In the genomic region with DNA sequence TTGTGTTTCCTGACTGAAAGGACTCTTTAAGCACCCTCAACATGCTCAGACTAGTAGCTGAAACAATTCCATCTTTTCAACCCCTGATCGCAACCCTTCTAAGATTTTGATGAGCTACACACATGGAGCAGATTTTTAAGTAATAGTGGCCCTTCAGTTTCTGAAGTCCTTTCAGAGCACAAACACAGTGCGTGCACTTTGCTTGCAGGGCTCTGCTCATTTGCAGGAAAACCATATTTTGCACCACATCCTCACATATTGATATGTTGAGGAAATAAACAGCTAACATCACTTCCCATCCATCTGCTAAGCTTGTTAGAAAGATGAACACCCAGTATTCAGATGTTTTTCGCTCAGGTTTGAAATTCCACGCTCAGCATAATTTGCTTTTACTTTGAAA, we compare ENCODE assay signal across 29 mouse cellular contexts.
DNase-seq lines count a peak whose midpoint lies in the region; ATAC-seq and TF ChIP-seq lines count a peak whose summit lies in the region.
"Had no signal": no experiment of that assay in that cellular context is flagged by ENCODE, and none has a peak within 500 bp of the region (broad histone marks: within the 10 kb centered on the region; RNA-seq: fewer than 3 reads in every experiment).

No protein-coding gene starts in this region.

- no peaks in the 10 kb centered on the region for H3K9me3 ChIP-seq in intestine, postnatal 0 days (ENCODE audit: control insufficient read depth)
- H3K9me3 ChIP-seq: forebrain, embryonic 10.5 days; forebrain, embryonic 15.5 days; heart, embryonic 12.5 days; kidney, embryonic 15.5 days; limb, embryonic 12.5 days; liver, embryonic 15.5 days; lung, embryonic 15.5 days; neural tube, embryonic 13.5 days had no signal

- H3K4me2 ChIP-seq in intestine, postnatal 0 days (replicated peaks; ENCODE audit: low read depth), result no peak overlapping the region
- H3K4me2 ChIP-seq: forebrain, embryonic 15.5 days; heart, embryonic 12.5 days; hindbrain, embryonic 14.5 days; kidney, embryonic 15.5 days; limb, embryonic 12.5 days; liver, embryonic 15.5 days; lung, embryonic 15.5 days; midbrain, embryonic 11.5 days; neural tube, embryonic 13.5 days had no signal

- peaks cover 4% of the 10 kb centered on the region for H3K4me1 ChIP-seq in heart, adult 2 months (ENCODE audit: control insufficient read depth, insufficient read depth, low read length)
- H3K4me1 ChIP-seq in intestine, postnatal 0 days (replicated peaks; ENCODE audit: control insufficient read depth, insufficient read depth, low read length), result no peaks in the 10 kb centered on the region
- H3K4me1 ChIP-seq: forebrain, embryonic 10.5 days; heart, embryonic 12.5 days; kidney, embryonic 15.5 days; liver, embryonic 15.5 days; lung, embryonic 15.5 days had no signal

- no peak for TF ChIP-seq CTCF in heart, adult 2 months (IDR thresholded peaks at IDR 0.05)
- no peak for TF ChIP-seq CTCF in intestine, postnatal 0 days (IDR thresholded peaks at IDR 0.05; ENCODE audit: low read depth)

- intact Hi-C loops in heart, adult 2 months (cut with DNase I), result loop anchor here (2.0 kb wide), 1 partner anchor 69 kb away; no protein-coding TSS in a partner anchor
- intact Hi-C loops in heart, postnatal 36 days (cut with DNase I), result loop anchor here (10.0 kb wide), 1 partner anchor 415 kb away; no protein-coding TSS in a partner anchor

- ATAC-seq in hematopoietic stem cell, adult 5-6 weeks (replicated peaks in 1 of 2; ENCODE audit: insufficient read depth in 1 of 2, low FRiP score in 2 of 2, low TSS enrichment in 1 of 2, low read depth in 1 of 2, poor library complexity in 2 of 2, severe bottlenecking in 2 of 2), result peak; percentile 17 to 71; a peak in 3 of 4 replicates
- ATAC-seq in intestine, postnatal 0 days, result no peak
- ATAC-seq: forebrain, embryonic 15.5 days; inflammation-experienced regulatory T-cells, adult 6 months had no signal

- peak overlapping the region; percentile 70 for H3K27ac ChIP-seq in heart, adult 2 months
- no peak overlapping the region for H3K27ac ChIP-seq in intestine, postnatal 0 days (ENCODE audit: low read depth, low read length)
- H3K27ac ChIP-seq: forebrain, embryonic 10.5 days; forebrain, embryonic 15.5 days; hindbrain, embryonic 14.5 days; kidney, embryonic 15.5 days; left cerebral cortex, adult 2 months; limb, embryonic 12.5 days; liver, embryonic 15.5 days; lung, embryonic 15.5 days; neural tube, embryonic 13.5 days had no signal

- peak; percentile 30; the same call in 1 of the 2 replicates for TF ChIP-seq POLR2A in heart, adult 2 months (IDR thresholded peaks at IDR 0.05; ENCODE audit: insufficient read depth, low read depth, low read length)

- H3K27me3 ChIP-seq in heart, adult 2 months (ENCODE audit: control insufficient read depth, insufficient read depth, low read length), result no peaks in the 10 kb centered on the region
- H3K27me3 ChIP-seq in intestine, postnatal 0 days (replicated peaks; ENCODE audit: control insufficient read depth, insufficient read depth, low read length), result no peaks in the 10 kb centered on the region
- H3K27me3 ChIP-seq: forebrain, embryonic 15.5 days; heart, embryonic 12.5 days; kidney, embryonic 15.5 days; limb, embryonic 12.5 days; liver, embryonic 15.5 days; lung, embryonic 15.5 days; neural tube, embryonic 13.5 days had no signal

- H3K36me3 ChIP-seq in heart, adult 2 months (ENCODE audit: control insufficient read depth, insufficient read depth, low read length), result no peaks in the 10 kb centered on the region
- H3K36me3 ChIP-seq in intestine, postnatal 0 days (ENCODE audit: control insufficient read depth, insufficient read depth), result no peaks in the 10 kb centered on the region
- H3K36me3 ChIP-seq: forebrain, embryonic 10.5 days; forebrain, embryonic 15.5 days; heart, embryonic 12.5 days; kidney, embryonic 15.5 days; limb, embryonic 12.5 days; liver, embryonic 15.5 days; lung, embryonic 15.5 days; neural tube, embryonic 13.5 days had no signal

- DNase-seq in heart, adult 2 months, result peak in 1 of 2 experiments; percentile 29
- no peak for DNase-seq in heart, postnatal 36 days
- peak; percentile 29 for DNase-seq in 3T3-L1 (ENCODE audit: low read depth, low spot score)
- peak; percentile 3 for DNase-seq in T-cell, adult 2 months (ENCODE audit: low spot score)
- DNase-seq in cerebellum, postnatal 25 days, result no peak
- no peak for DNase-seq in lung, postnatal 36 days
- DNase-seq: adrenal gland, postnatal 14 days; cerebellum, adult 18-20 months; cerebellum, postnatal 14 days; kidney, adult 18-20 months; kidney, postnatal 25 days; right cerebral cortex, postnatal 4 days; thymus, adult 2 months; thymus, postnatal 4 days had no signal

- H3K79me2 ChIP-seq in heart, adult 2 months (replicated peaks; ENCODE audit: control insufficient read depth, insufficient read depth, low read length), result no peaks in the 10 kb centered on the region

- 59% methylated on average over 4 of the region's 4 CpGs for WGBS in heart, adult 2 months
- WGBS in intestine, postnatal 0 days, result 86% methylated on average over 4 of the region's 4 CpGs

- TF ChIP-seq EP300 in heart, adult 2 months (IDR thresholded peaks at IDR 0.05; ENCODE audit: insufficient read depth, low read depth, low read length), result no peak

- no peak overlapping the region for H3K9ac ChIP-seq in heart, adult 2 months (ENCODE audit: low read depth, low read length)
- H3K9ac ChIP-seq in intestine, postnatal 0 days (ENCODE audit: low read depth, low read length), result no peak overlapping the region
- H3K9ac ChIP-seq: forebrain, embryonic 15.5 days; heart, embryonic 12.5 days; hindbrain, embryonic 14.5 days; kidney, embryonic 15.5 days; limb, embryonic 12.5 days; liver, embryonic 15.5 days; lung, embryonic 15.5 days; neural tube, embryonic 13.5 days had no signal

- no peak overlapping the region for H3K4me3 ChIP-seq in heart, adult 2 months
- H3K4me3 ChIP-seq in intestine, postnatal 0 days (ENCODE audit: low read depth, low read length), result no peak overlapping the region
- H3K4me3 ChIP-seq: forebrain, embryonic 10.5 days; forebrain, embryonic 15.5 days; heart, embryonic 12.5 days; kidney, embryonic 15.5 days; left cerebral cortex, adult 2 months; limb, embryonic 12.5 days; liver, embryonic 15.5 days; lung, embryonic 15.5 days; myocyte; neural tube, embryonic 13.5 days had no signal

Comparison
In these comparisons a context has a peak if more than half of its experiments do, and no peak if none do; other contexts are left out.
1. DNase-seq: peak in 3T3-L1 (single experiment) and T-cell, adult 2 months (single experiment); none in heart, postnatal 36 days (0 of 2), cerebellum, postnatal 25 days (0 of 2) and lung, postnatal 36 days (single experiment).